Mouse (Mus musculus) spleen, postnatal 4 days (tissue): ENCODE measurements at regions not wholly inside any gene's neighbourhood (a gene's known extent, or its start where the extent isn't known, plus 50 kb on each side); places are given as distances from the start of the nearest gene placed in this dataset.

ENCODE experiments used
- DNase-seq, 2 experiments: peaks; one replicate each; pipeline ENCODE4 v3.0.0; 2022; ENCODE audit warnings: low spot score in 2 of 2

GRCm38 (mm10) chr12:106727486-106727885 is 717.5 kb downstream of the Vrk1 start:
- DNase-seq, result no peak

- DNase-seq, result no peak
These were observed 719.7 kb downstream of the Vrk1 start for GRCm38 (mm10) chr12:106729686-106730085.

- DNase-seq, result no peak
These were observed 722.3 kb downstream of the Vrk1 start for GRCm38 (mm10) chr12:106732108-106732857.

GRCm38 (mm10) chr12:106748765-106749164 is 738.7 kb downstream of the Vrk1 start:
- DNase-seq, result no peak

GRCm38 (mm10) chr12:106763552-106763951 is 724.9 kb upstream of the 3110018I06Rik start:
- no peak for DNase-seq

- DNase-seq, result no peak
These were observed 723.9 kb upstream of the 3110018I06Rik start for GRCm38 (mm10) chr12:106764516-106764915.

- no peak for DNase-seq
These were observed 714.9 kb upstream of the 3110018I06Rik start for GRCm38 (mm10) chr12:106773536-106773935.

GRCm38 (mm10) chr12:106796596-106796995 is 691.8 kb upstream of the 3110018I06Rik start:
- DNase-seq, result no peak

GRCm38 (mm10) chr12:106819736-106820135 is 668.7 kb upstream of the 3110018I06Rik start:
- no peak for DNase-seq

GRCm38 (mm10) chr12:106822311-106822710 is 666.1 kb upstream of the 3110018I06Rik start:
- DNase-seq, result no peak

- no peak for DNase-seq
These were observed 659.9 kb upstream of the 3110018I06Rik start for GRCm38 (mm10) chr12:106828542-106828941.

GRCm38 (mm10) chr12:106829323-106829722 is 659.1 kb upstream of the 3110018I06Rik start:
- no peak for DNase-seq

- DNase-seq, result no peak
These were observed 653.2 kb upstream of the 3110018I06Rik start for GRCm38 (mm10) chr12:106835241-106835640.

- no peak for DNase-seq
These were observed 648.8 kb upstream of the 3110018I06Rik start for GRCm38 (mm10) chr12:106839618-106840017.

- DNase-seq, result no peak
These were observed 648.2 kb upstream of the 3110018I06Rik start for GRCm38 (mm10) chr12:106840150-106840651.

- no peak for DNase-seq
These were observed 646.4 kb upstream of the 3110018I06Rik start for GRCm38 (mm10) chr12:106841996-106842395.

GRCm38 (mm10) chr12:106842396-106842795 is 646.0 kb upstream of the 3110018I06Rik start:
- DNase-seq, result no peak

GRCm38 (mm10) chr12:106851666-106852065 is 636.8 kb upstream of the 3110018I06Rik start:
- no peak for DNase-seq

- no peak for DNase-seq
These were observed 635.7 kb upstream of the 3110018I06Rik start for GRCm38 (mm10) chr12:106852736-106853135.

- DNase-seq, result no peak
These were observed 634.7 kb upstream of the 3110018I06Rik start for GRCm38 (mm10) chr12:106853711-106854240.

- DNase-seq, result no peak
These were observed 632.9 kb upstream of the 3110018I06Rik start for GRCm38 (mm10) chr12:106855520-106855919.

GRCm38 (mm10) chr12:106861638-106862037 is 626.8 kb upstream of the 3110018I06Rik start:
- DNase-seq, result no peak

- DNase-seq, result no peak
These were observed 624.4 kb upstream of the 3110018I06Rik start for GRCm38 (mm10) chr12:106864076-106864475.
